Mouse (Mus musculus) lung, adult 2 months (tissue): ENCODE measurements around the gene Egfl8.
A peak's percentile ranks its signal among the peaks of the same experiment; 100 is the strongest.

Experiments used
- CTCF ChIP-seq: fragments of 200-500 bp; IDR thresholded peaks from 2 replicates; pipeline ENCODE4 v1.5.1; 2011; ENCODE audit warnings: mild to moderate bottlenecking, low read length, control low read depth; ENCODE audit not compliant: insufficient read depth
- POLR2A ChIP-seq: fragments of 200-500 bp; IDR thresholded peaks from 2 replicates; pipeline ENCODE4 v1.6.1; 2011; ENCODE audit warnings: low read depth, mild to moderate bottlenecking, control low read depth, low read length, borderline replicate concordance; ENCODE audit errors: extremely low read depth

- TF ChIP-seq POLR2A (peak; percentile 9; the same call in 1 of the 2 replicates), CTCF (no peak)
These were observed 14.0 kb downstream of the Egfl8 start for GRCm38 (mm10) chr17:34601796-34602195.
